Mouse (Mus musculus) limb, embryonic 12.5 days (tissue): ENCODE data around the gene Cacna1e. TPM values are rescaled to one million over a fixed set of nuclear protein-coding genes. Genes with fewer than 3 reads are reported as not detected.

ENCODE experiments used
- ATAC-seq: fragments of 200-750 bp; cut with Nextera tagmentation; 2 replicates; pipeline ENCODE4 v1.8.0; 2017; ENCODE audit warnings: low read depth, moderate TSS enrichment; ENCODE audit not compliant: insufficient number of reproducible peaks, insufficient read depth, low FRiP score, low TSS enrichment
- H3K27ac ChIP-seq: fragments of 300-500 bp; sonication (generic); 2 replicates; pipeline ENCODE4 v1.5.1; 2016; ENCODE audit warnings: mild to moderate bottlenecking, moderate library complexity
- H3K27me3 ChIP-seq: fragments of 300-500 bp; sonication (generic); 2 replicates; pipeline ENCODE4 v1.6.1; 2016; ENCODE audit warnings: mild to moderate bottlenecking, moderate library complexity
- H3K36me3 ChIP-seq: fragments of 300-500 bp; sonication (generic); 2 replicates; pipeline ENCODE4 v1.6.1; 2016; ENCODE audit warnings: mild to moderate bottlenecking, moderate library complexity
- H3K4me1 ChIP-seq: fragments of 300-500 bp; sonication (generic); replicated peaks from 2 replicates; pipeline ENCODE4 v1.6.1; 2016
- H3K4me2 ChIP-seq: fragments of 300-500 bp; sonication (generic); 2 replicates; pipeline ENCODE4 v1.6.1; 2016; ENCODE audit warnings: mild to moderate bottlenecking, moderate library complexity
- H3K4me3 ChIP-seq: fragments of 300-500 bp; sonication (generic); replicated peaks from 2 replicates; pipeline ENCODE4 v1.5.1; 2016; ENCODE audit warnings: mild to moderate bottlenecking
- H3K9ac ChIP-seq: fragments of 300-500 bp; sonication (generic); replicated peaks from 2 replicates; pipeline ENCODE4 v1.6.1; 2016; ENCODE audit warnings: mild to moderate bottlenecking, moderate library complexity
- H3K9me3 ChIP-seq: fragments of 300-500 bp; sonication (generic); 2 replicates; pipeline ENCODE4 v1.6.1; 2016; ENCODE audit warnings: mild to moderate bottlenecking, moderate library complexity
- WGBS: fragments of 180-500 bp; shearing (Covaris S2); methylation state at CpG from one replicate; pipeline ENCODE4 v1.1.7; 2016; 5-methylcytosine and 5-hydroxymethylcytosine counted together
- polyA plus RNA-seq: library from polyadenylated mRNA; unstranded; fragments of >200 nt; fragmentation: Nextera tagmentation; extraction: Ambion mirVana; gene quantifications from 2 replicates; pipeline ENCODE4 v1.2.1, GENCODE M21; 2016

Cacna1e gene
- polyA plus RNA-seq, 1 experiment from 2014 or later: 1.2 TPM

- H3K9ac ChIP-seq: no peak overlapping the region
- H3K27me3 ChIP-seq: no peaks in the 10 kb centered on the region
- no peaks in the 10 kb centered on the region for H3K36me3 ChIP-seq
- H3K4me2 ChIP-seq: no peak overlapping the region
- no peak overlapping the region for H3K4me3 ChIP-seq
- no peak overlapping the region for H3K27ac ChIP-seq
- H3K9me3 ChIP-seq: no peaks in the 10 kb centered on the region
- no peak for ATAC-seq
- WGBS: 83% methylated on average over 2 of the region's 2 CpGs
- no peaks in the 10 kb centered on the region for H3K4me1 ChIP-seq
These were observed 206.6 kb downstream of the Cacna1e start for GRCm38 (mm10) chr1:154677677-154678076.

- ATAC-seq: no peak
- no peak overlapping the region for H3K4me3 ChIP-seq
- H3K36me3 ChIP-seq: no peaks in the 10 kb centered on the region
- no peaks in the 10 kb centered on the region for H3K9me3 ChIP-seq
- H3K27ac ChIP-seq: no peak overlapping the region
- H3K4me2 ChIP-seq: no peak overlapping the region
- no peaks in the 10 kb centered on the region; the same call in 1 of the 2 replicates for H3K4me1 ChIP-seq
- no peaks in the 10 kb centered on the region for H3K27me3 ChIP-seq
- no peak overlapping the region for H3K9ac ChIP-seq
These were observed 220.6 kb downstream of the Cacna1e start for GRCm38 (mm10) chr1:154663721-154664120.

- Histone ChIP-seq H3K27me3 (0 out of 2 replicates have a peak, but pooled peaks cover 4% of the 10 kb centered on the region), H3K4me1 (no peaks in the 10 kb centered on the region; the same call in 1 of the 2 replicates), H3K27ac (no peak overlapping the region), H3K4me2 (no peak overlapping the region), H3K9me3 (no peaks in the 10 kb centered on the region), H3K9ac (no peak overlapping the region), H3K36me3 (no peaks in the 10 kb centered on the region), H3K4me3 (no peak overlapping the region)
- ATAC-seq: no peak
- 77% methylated on average over 5 of the region's 5 CpGs for WGBS
These were observed 222.3 kb downstream of the Cacna1e start for GRCm38 (mm10) chr1:154661977-154662376.

- 56% methylated on average over 7 of the region's 7 CpGs for WGBS
- Histone ChIP-seq H3K36me3 (no peaks in the 10 kb centered on the region), H3K4me1 (no peaks in the 10 kb centered on the region; the same call in 1 of the 2 replicates), H3K27me3 (0 out of 2 replicates have a peak, but pooled peaks cover 4% of the 10 kb centered on the region), H3K4me3 (no peak overlapping the region), H3K27ac (no peak overlapping the region), H3K9me3 (no peaks in the 10 kb centered on the region), H3K9ac (no peak overlapping the region), H3K4me2 (no peak overlapping the region)
- ATAC-seq: no peak
These were observed 223.0 kb downstream of the Cacna1e start for GRCm38 (mm10) chr1:154661221-154661864.

GRCm38 (mm10) chr1:154657366-154657765 lies 226.9 kb downstream of the Cacna1e start:
- Histone ChIP-seq H3K4me1 (no peaks in the 10 kb centered on the region; the same call in 1 of the 2 replicates), H3K9me3 (no peaks in the 10 kb centered on the region), H3K4me2 (no peak overlapping the region), H3K27ac (no peak overlapping the region), H3K27me3 (0 out of 2 replicates have a peak, but pooled peaks cover 4% of the 10 kb centered on the region), H3K9ac (no peak overlapping the region), H3K4me3 (no peak overlapping the region), H3K36me3 (no peaks in the 10 kb centered on the region)
- ATAC-seq: no peak
- WGBS: 44% methylated on average over 5 of the region's 5 CpGs

GRCm38 (mm10) chr1:154653951-154654350 lies 230.3 kb downstream of the Cacna1e start:
- Histone ChIP-seq H3K4me1 (no peaks in the 10 kb centered on the region), H3K36me3 (no peaks in the 10 kb centered on the region), H3K27me3 (0 out of 2 replicates have a peak, but pooled peaks cover 4% of the 10 kb centered on the region), H3K9ac (no peak overlapping the region), H3K27ac (no peak overlapping the region), H3K4me2 (no peak overlapping the region), H3K9me3 (no peaks in the 10 kb centered on the region), H3K4me3 (no peak overlapping the region)
- 68% methylated on average over 2 of the region's 2 CpGs for WGBS
- no peak for ATAC-seq

- no peak overlapping the region for H3K27ac ChIP-seq
- no peak overlapping the region for H3K4me2 ChIP-seq
- no peak for ATAC-seq
- no peaks in the 10 kb centered on the region for H3K4me1 ChIP-seq
- no peaks in the 10 kb centered on the region for H3K36me3 ChIP-seq
- peaks cover 2% of the 10 kb centered on the region; the same call in 1 of the 2 replicates for H3K27me3 ChIP-seq
- H3K9me3 ChIP-seq: no peaks in the 10 kb centered on the region
- no peak overlapping the region for H3K4me3 ChIP-seq
- no peak overlapping the region for H3K9ac ChIP-seq
- WGBS: 90% methylated on average over 6 of the region's 6 CpGs
These were observed 237.9 kb downstream of the Cacna1e start for GRCm38 (mm10) chr1:154646156-154646950.

GRCm38 (mm10) chr1:154637821-154638220 lies 246.5 kb downstream of the Cacna1e start:
- 82% methylated on average over 4 of the region's 4 CpGs for WGBS
- Histone ChIP-seq H3K27ac (no peak overlapping the region), H3K36me3 (no peaks in the 10 kb centered on the region)

GRCm38 (mm10) chr1:154635766-154636165 lies 248.5 kb downstream of the Cacna1e start:
- 86% methylated on average over 9 of the region's 9 CpGs for WGBS
- Histone ChIP-seq H3K4me1 (peaks cover 14% of the 10 kb centered on the region), H3K36me3 (no peaks in the 10 kb centered on the region), H3K27ac (no peak overlapping the region), H3K9me3 (no peaks in the 10 kb centered on the region), H3K4me2 (no peak overlapping the region), H3K4me3 (no peak overlapping the region), H3K9ac (no peak overlapping the region), H3K27me3 (peaks cover 14% of the 10 kb centered on the region)
- ATAC-seq: no peak

More at GRCm38 (mm10) chr1:154637821-154638220, 246.5 kb downstream of the Cacna1e start:
- Histone ChIP-seq H3K9ac (no peak overlapping the region), H3K4me2 (no peak overlapping the region), H3K27me3 (peaks cover 12% of the 10 kb centered on the region), H3K4me3 (no peak overlapping the region), H3K4me1 (peaks cover 8% of the 10 kb centered on the region), H3K9me3 (no peaks in the 10 kb centered on the region)
- no peak for ATAC-seq

- Histone ChIP-seq H3K4me1 (peaks cover 14% of the 10 kb centered on the region), H3K4me3 (no peak overlapping the region), H3K9ac (no peak overlapping the region), H3K27ac (no peak overlapping the region), H3K36me3 (no peaks in the 10 kb centered on the region), H3K4me2 (no peak overlapping the region), H3K9me3 (no peaks in the 10 kb centered on the region), H3K27me3 (peaks cover 17% of the 10 kb centered on the region)
- peak; percentile 73; the same call in 1 of the 2 replicates for ATAC-seq
- 34% methylated on average over 2 of the region's 2 CpGs for WGBS
These were observed 251.4 kb downstream of the Cacna1e start for GRCm38 (mm10) chr1:154632886-154633285.
